Mouse (Mus musculus): ENCODE results near the gene Ncln.
A peak's percentile ranks its signal among the peaks of the same experiment; 100 is the strongest.
"Not testable (repeated sequence)": the region's sequence is repeated elsewhere in the genome, so short reads cannot be mapped to it uniquely, and the experiment has no call there.

The Ncln gene

DNA sequence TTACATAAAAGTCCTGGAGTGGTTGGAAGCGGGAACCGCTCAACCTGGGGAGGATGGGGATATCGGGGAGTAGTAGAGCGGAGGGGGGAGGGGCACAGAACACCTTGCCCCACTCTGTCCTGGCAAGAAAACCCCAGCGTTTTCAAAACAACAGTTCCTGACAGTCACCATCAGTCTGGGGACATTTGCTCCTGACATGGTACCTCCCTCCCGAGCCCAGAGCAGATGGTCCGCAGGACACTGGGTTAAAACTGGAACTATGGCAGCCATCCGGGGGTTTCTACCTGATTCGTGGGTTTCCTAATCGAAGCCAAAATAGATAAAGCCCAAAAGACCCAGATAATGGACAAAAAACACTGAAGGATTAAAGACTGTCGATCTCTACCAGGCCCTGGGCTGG is 35.2 kb downstream of the Ncln start:
- no peak for DNase-seq

DNA sequence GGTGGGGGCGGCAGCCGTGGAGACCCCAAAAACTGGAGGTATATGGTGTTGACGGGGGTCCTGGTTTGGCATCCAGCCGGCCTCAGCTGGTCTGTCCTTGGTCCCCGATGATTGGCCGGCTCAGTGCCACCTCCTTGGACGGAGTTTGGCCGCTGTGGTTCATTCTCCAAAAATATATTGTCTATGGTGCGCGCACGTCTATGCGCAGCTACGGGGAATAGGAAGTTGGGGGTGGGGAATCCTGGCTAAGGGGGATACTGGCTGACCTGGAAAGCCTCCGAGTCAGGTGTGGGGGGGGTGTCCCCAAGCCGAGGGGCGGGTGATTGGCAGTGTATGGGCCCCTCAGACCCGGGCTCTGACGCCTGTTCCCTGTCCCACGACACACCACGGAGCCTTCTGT is 35.7 kb downstream of the Ncln start:
- DNase-seq = no peak

DNA sequence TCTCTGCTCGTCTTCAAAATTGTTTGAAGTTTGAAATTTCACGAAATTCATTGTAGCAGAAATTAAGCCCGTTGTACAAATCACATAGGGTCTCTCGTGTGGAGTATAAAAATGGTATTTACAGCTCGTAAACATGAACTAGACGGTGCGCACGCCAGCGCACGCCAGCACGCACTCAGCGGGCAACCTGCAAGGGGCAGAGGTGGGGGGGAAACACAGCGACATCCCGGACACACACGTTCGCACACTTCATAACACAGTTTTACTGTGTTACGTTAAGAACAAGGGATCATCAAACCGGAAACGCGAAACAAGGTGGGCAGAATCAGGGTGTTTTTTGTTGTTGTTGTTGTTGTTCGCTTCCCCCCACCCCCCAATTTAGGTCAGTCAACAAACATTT is 36.8 kb downstream of the Ncln start:
- DNase-seq = no peak

DNA sequence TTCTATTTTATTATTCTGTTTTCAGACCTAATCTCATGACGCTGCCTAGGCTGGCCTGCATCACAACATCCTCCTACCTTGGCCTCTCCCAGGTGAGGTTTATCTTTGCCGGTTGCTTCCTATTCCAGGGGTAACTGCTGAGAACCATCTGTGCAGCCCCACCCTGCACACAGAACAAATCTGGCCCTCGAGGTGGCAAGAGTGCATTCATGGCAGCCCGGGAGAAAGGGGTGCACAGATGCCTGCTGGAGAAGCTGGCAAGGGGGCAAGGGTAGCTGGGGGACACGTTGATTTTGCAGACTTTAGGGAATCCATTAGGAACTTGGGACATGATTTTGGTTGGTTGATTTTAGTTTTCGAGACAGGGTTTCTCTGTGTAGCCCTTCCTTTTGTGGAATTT is 37.9 kb downstream of the Ncln start:
- DNase-seq = no peak

DNA sequence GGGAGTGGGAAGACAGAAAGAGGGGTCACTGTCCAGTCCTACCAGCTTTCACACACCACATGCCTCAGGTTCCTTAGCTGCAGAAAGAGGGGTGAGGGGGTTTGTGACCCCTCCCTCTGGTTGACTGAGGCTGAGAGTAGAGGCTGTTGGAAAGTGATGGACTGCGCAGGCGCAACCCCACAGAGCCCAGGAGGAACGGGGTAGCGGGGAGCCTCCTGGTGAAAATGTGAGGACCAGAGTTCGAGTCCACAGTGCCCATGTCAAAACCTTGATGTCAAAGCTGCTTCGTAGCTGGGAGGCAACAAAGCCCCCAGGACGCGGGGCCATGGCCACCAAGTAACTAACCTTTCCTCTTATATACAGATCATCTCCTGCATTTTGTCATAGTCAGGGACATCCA is 38.6 kb downstream of the Ncln start:
- no peak for DNase-seq

DNA sequence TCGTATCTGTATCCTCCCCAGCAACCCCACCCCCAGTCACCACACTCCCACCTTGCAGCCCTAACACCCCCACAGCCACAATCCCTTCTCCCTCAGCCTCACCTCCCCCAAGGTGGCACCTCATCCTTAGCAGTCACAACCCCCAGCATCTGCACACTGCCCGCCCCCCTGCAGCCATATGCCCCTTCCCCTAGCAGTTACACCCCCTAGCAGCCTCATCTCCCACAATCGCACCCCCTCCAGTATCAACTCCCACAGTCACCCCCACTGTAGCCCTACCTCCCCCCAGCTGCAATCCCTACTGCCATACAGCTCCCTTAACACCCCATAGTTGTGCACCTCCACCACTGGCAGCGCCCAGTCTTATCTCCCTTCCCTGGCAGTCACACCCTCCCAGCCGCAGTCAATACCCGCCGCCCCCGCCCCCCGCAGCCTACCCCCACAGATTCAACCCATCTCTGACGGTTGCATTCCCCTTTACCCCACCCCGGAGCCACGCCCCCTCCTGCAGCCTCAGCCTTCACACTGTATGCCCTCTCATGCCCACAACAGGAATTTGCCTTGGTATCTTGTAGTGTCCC is 39.1 kb downstream of the Ncln start:
- no peak for DNase-seq

DNA sequence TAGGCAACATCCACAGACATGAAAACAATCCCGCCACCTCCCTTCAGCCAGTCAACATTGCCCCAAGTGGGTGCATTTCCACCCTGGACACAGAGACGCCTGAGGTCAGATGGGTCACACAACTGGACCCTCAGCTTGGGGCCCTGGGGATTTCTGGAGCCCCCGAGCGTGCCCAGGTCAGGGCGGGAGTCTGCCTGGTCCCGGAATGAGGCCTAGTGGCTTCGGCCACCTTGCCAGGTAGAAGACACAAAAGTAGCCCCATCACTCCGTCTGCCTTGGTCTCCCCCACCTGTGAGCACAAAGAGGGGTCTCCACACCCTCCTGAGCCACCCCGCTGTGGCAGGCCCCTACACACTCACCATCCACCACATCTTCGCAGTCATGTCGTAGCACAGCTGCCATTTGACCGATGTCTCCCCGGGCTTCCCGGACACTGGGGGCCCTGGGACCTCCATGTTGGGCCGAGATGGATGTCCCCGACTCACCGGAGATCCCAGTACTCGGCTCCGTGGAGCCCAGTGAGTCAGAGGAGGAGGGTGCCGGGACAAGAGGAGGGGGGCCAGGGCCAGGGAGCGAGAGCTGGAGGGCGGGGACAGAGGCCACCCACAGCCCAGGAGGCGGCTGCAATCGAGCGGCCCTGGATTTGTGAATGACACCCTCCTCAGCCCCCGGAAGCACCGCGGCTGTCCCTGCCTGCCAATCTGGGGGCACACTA is 40.9 kb downstream of the Ncln start, which contains the start of gene Nfic:
Nfic (minus strand) TSS at position 455 of the 715 bp plus-strand sequence.
- DNase-seq = peak in 1 of 2 experiments; percentile 4

DNA sequence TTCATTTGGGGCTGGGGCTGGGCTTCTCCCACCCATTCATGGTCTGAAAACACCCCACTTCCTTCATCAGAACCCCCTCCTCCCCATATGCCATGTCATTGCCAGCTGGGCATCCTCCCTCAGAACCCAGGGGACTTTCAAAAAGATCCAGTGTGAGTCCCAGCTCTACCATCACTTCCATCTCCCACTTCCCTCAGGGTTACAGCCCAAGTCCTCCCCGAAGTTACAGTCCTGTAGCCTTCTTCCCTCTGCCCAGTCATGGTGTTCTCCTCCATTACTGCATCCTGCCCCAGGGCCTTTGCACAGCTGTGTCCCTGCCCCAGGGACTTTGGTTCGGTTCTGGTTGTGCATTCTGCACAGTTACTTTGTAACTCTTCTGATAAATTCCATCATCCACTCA is 42.1 kb downstream of the Ncln start:
- no peak for DNase-seq

DNA sequence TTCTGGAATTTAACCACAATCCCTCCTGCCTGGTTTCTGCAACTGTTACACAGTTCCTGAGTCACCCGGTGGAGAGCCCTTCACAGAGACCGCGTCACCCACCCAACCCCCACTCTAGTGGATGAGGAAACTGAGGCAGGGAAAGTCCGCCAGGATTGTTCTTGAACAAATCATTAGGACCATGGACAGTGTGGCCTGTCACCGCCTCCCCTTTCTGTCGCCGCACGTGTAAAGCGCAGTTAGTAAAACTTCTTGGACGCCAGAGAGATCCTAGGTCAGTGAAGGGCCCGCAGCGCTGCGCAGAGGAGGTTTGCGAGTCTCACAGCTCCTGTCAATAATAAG is 43.3 kb downstream of the Ncln start:
- no peak for DNase-seq

DNA sequence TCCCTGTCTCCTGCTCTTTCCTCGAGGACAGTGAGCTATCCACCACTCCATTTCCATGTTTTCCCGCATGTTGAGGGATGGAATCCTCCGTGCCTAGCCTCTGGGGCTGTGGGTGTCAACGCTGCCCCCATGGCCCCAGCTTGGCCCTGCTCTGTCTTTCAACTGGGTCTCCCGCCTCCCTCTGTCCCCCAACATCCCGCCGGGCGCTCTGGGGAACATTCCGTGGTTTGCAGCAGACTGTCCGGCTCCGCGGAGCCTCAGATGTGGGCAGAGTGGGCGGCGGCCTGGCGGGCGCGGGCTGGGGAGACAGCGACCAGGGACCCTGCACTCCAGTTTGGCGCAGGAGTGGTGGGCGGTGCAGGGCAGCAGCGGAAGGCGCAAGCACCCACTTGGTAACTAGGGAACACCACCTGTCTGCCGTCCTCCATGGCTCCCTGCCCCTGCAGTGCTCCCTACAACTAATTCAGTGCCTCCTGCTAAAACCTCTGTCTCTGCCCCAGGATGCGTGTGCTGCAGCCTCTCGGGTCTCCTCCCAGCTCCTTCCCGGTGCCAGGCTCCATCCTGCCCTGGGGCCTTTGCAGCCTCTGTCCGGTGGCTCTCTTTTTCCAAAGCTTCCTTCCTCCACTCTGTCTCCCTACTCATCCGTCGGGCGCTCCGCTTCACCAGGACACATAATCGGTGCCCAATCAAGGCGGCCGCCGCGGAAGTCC is 43.8 kb downstream of the Ncln start:
- DNase-seq = no peak

DNA sequence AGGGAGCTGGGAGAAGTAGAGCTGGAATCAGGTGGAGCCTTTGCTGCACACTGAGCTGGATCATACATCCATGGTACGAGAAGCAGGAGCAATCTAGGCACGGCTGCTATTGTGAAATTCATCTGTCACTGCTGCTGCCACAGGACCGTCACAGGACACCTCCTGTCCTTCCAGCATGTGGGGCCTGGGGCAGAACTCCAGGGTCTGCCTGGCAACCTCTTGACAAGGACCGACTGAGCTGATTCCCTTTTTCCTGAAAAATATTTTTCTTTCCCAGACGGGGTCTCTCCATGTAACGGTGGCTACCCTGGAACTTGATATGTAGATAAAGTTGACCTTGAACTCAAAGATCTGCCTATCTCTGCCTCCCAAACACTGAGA is 44.8 kb downstream of the Ncln start:
- no peak for DNase-seq

DNA sequence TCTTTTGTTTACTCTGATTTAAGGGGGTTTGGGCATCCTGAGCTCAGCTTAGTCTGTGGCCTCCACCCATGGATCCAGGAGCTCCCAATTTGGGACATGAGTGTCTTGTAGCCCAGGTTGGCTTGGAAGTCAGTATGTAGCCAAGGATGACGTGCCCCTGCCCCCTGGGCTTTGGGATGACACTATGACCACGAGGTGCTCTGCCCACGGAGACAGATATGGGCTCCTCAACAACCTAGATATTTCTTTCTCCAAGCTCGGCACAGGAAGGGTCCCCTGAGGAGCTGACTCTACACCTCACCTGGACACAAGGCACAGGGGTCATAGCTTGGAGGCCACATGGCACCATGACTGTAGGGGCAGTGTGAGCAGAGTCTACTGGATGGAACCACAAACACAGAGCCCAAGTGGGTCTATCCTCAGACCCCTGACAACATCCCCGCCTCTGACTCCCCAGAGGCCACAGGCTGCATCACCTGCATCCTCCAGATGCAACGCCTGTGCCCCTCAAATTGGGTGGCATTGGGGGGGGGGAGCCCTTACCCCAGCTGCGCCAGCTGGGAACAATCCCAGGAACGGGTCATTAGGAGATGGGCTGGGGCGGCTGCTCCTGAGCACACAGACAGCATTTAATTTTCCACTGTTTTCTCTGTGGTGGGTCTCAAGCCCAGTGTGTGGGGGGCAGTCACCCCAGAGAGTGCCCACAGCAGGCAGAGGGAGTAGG is 45.4 kb downstream of the Ncln start:
- DNase-seq = peak in 1 of 2 experiments; percentile 3

DNA sequence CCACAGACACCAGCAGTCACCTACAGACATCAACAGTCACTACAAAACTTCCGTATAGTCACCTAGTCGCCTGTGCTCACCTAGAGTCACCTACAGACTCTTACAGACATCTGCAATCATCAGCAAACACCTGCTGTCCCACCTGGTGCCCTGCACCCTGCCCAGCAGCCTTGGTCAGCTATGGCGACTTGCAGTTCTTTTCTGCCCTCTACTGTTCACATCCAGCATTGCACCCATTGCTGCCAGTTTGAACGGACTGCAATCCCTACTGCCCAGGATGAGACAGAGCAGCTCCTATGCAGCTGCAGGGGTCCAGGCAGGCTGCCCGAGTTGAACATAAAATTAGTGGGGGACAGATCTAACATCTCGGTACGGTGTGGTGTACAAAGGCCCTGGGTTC is 46.1 kb downstream of the Ncln start:
- peak; percentile 56 to 79 for DNase-seq

DNA sequence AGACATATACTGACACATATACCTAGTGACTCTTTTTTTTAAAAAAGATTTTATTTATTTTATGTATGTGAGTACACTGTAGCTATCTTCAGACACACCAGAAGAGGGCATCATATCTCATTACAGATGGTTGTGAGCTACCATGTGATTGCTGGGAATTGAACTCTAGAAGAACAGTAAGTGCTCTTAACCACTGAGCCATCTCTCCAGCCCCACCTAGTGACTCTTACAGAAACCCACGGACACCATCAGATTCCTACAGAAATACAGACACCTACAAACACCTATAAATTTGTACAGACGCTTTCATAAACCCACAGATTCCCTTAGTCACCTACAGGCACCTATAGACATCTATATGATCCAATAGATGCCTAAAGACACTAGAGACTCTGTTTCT is 50.7 kb downstream of the Ncln start:
- DNase-seq = not testable (repeated sequence)

DNA sequence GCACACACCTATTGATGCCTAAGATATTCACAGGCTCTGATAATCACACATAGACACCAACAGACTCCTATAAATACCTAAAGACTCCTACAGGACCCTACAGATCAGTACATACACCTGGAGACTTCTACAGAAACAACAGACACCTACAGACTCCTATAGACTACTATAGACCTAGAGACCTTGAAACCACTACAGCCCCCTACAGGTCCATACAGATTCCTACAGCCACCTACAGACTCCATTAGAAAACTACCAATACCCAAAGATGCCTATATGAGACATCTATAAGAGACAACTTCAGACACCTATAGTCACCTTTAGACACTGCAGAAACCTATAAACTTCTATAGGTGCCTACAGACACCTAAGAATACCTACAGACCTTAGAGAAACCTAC is 55.2 kb downstream of the Ncln start:
- no peak for DNase-seq
